Mouse (Mus musculus) thymus, adult 18-20 months (tissue): ENCODE results near the gene Hp.

Source experiments
- DNase-seq, 2 experiments: peaks; one replicate each; pipeline ENCODE4 v3.0.0; 2022; ENCODE audit warnings: mixed read lengths in 2 of 2

Gene Hp

DNA sequence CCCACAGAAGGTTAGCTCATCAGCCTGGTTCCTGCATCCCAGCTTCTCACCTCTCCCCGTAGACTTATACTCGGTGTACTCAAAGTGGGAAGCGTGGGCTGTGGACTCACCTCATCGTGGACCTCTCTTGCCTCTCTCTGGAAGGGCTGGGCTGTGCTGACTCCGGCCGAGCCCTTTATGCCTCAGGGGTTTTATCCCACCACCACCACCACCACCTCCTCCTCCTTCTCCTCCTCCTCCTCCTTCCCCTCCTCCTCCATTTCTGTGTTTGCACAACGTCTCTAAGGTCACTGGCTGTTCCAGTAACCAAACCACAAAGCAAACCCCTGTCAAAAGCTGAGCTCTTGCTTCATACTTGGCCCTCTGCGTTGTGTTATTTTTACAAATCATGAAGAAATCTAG, at the start of gene Hp:
Gene Hp, minus strand, starts transcription at position 273 of the 402 bp plus-strand sequence.
- DNase-seq, result no peak

GRCm38 (mm10) chr8:109628638-109629037, 49.7 kb upstream of the Hp start:
- no peak for DNase-seq

DNA sequence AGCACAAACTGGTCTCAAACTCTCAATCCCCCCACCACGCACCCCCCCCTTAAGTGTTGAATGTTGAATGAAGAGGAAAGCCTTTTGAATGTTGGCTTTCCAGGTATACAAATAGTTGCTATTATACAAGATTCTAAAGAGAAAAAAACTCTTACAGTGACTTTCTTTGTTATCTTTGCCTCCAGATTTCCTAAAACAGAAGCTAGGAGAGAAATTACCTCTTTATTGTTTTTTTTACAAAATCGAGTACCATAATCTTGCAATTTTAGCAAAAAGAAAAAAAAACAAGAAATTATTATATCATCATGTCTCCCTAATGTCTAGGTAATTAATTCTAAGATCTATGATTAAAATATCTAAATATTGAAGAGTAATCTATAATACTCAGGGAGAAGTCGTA, 36.6 kb upstream of the Hp start:
- DNase-seq, result no peak

- DNase-seq, result no peak
Observed at GRCm38 (mm10) chr8:109614243-109615210, 35.6 kb upstream of the Hp start, which contains the start of gene Pkd1l3. Gene Pkd1l3, plus strand, starts transcription at chr8:109614517.

GRCm38 (mm10) chr8:109609153-109609502, 30.2 kb upstream of the Hp start:
- no peak for DNase-seq

- DNase-seq, result peak; percentile 96 to 98
Observed at GRCm38 (mm10) chr8:109608271-109609152, 29.5 kb upstream of the Hp start, which contains the start of gene Dhodh. Gene Dhodh, minus strand, starts transcription at chr8:109608673.

GRCm38 (mm10) chr8:109607650-109608049, 28.7 kb upstream of the Hp start:
- DNase-seq, result no peak

GRCm38 (mm10) chr8:109606725-109607124, 27.8 kb upstream of the Hp start:
- no peak for DNase-seq

DNA sequence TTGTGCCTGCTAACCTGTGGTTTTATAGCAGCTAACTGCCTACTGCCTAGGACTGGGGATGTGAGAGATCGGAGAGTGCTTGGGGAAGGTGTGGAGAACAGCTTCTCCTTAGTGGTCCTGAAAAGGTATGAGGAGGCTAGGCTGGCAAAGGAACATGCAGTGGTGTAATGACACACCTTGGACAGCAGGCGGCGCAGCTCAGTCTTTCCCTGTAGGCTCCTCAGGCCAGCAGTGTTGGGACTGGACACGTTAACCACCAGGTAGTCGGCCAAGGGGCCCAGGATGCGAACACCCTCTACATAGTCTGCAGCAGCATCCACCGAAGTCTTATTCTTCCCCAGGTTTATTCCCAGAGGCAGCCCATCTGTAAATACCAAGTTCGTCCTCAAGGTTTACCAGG, 16.9 kb upstream of the Hp start:
- peak; percentile 16 to 25 for DNase-seq

GRCm38 (mm10) chr8:109593117-109593788, 14.3 kb upstream of the Hp start:
- no peak for DNase-seq

DNA sequence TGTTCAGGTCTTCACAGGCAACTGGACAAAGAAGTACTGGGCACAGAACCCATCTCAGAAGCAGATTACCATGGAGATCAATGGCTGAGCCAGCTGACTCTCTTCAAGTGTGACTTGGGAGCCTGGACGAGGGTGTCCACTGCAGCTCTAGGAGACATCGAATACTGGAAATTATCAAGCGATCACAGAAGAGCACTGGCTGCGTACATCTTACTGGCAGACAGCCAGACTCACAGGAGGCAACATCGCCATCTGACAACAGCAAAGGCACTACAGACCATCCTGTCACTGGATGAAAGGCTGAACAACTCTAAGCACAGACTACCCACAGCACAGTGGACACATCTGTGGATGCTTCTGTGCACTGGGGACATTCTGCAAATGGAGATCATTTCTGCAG, 13.2 kb upstream of the Hp start:
- DNase-seq, result no peak

DNA sequence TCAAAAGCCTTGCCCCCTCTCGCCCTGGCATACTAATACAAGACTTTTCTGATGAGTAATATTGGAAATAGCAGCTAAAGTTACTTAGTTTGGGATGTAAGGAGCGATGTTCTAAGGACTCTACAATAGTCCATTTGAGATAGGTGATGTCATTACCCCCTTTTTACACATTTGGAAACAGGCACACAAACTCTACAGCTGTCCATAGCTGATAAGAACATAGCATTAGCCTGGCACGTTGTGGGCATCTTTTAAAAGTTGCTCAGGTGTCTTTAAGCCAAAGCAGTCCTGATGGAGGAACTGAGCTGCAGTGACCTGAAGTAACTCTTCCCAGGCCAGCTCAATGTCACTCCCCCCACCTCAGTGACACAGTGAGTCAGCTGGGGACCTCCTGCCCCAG, 12.4 kb upstream of the Hp start:
- no peak for DNase-seq

DNA sequence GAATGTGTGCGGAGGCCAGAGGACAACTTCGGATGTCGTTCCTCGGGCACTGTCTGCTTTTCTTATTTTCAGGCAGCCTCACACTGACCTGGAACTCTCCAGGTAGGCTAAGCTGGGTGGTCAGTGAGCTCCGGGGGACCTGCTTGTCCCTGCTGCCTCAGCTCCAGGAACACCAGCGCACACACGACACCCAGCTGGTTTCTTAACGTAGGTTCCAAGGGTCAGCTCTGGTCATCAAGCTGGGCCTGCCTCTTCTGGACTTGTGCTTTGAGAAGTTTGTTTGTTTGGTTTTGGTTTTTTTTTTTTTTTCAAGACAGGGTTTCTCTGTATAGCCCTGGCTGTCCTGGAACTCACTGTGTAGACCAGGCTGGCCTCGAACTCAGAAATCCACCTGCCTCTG, 11.9 kb upstream of the Hp start:
- no peak for DNase-seq

GRCm38 (mm10) chr8:109586972-109587504, 8.1 kb upstream of the Hp start:
- no peak for DNase-seq

- DNase-seq, result no peak
Observed at GRCm38 (mm10) chr8:109585652-109586051, 6.7 kb upstream of the Hp start.

DNA sequence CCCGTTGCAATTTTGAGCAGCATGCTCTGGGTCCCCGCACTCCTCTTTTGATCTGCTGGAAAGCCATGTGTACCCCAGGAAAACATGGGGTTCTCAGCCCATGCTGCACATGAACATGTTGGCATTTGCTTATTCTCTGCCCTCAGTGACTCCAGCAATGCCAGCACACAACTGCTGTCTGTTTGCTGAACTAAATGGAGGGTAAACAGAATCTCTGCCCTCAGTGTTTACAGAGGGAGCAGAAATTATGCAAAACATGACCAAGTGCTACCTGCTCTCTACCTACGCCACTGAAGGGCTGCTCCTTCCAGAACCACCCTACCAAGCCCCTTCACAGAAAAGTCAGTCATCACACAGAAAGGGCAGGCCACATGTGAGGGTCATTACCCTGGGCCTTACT, 5.9 kb upstream of the Hp start:
- DNase-seq, result no peak

DNA sequence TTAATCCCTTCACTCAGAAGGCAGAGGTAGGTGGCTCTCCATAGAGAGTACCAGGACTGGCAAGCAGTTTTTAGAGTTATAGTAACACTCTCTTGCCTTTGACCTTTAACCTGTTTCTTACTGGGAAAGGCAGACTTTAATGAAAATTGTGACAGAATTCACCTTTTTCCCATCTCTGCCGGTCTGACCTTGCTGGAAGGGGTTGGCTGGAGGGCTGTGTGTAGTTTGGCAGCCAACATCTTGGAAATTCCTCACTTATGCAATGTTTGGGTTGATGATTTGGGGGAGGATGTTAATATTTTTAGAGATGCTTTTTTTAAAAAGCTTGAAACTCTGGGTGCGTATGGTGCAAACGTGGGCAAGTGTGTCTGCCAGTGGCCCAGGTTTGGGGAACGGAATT, 5.3 kb upstream of the Hp start:
- no peak for DNase-seq

DNA sequence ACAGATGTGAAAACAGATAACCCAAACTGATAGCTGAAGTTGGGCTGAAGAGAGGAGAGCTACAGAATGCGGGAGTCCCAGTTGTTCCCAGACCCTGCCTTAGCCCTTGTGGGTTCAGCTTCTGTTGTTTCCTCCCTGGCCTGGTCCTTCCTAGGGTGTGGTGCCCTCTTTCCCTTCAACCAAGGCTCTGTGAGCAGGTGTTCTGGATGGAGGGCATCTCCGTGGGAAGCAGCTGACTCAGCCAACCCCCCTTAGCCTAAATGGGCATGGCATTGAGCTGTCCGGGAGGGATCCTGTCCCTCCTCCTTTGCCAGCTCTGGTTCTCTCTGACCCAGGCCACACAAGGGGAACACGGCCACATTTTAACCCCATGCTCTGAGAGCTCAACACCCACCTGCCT, 2.7 kb downstream of the Hp start:
- DNase-seq, result no peak

DNA sequence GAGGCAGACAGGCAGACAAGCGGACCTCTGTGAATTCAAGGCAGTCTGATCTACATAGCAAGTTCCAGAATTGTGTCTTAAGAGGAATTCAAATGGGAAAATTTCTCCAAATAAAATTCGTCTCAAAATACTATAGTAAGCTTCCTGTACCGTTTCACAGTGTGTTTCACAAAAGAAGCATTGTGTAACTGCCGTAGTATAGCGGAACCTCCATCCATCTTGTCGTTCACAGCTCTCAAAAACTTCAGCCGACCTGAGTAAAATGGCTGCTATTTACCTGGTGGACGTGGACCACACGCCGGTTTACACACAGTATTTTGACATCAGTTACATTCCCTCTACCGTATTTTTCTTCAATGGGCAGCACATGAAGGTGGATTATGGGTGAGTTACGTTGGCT, 7.8 kb downstream of the Hp start:
- no peak for DNase-seq

DNA sequence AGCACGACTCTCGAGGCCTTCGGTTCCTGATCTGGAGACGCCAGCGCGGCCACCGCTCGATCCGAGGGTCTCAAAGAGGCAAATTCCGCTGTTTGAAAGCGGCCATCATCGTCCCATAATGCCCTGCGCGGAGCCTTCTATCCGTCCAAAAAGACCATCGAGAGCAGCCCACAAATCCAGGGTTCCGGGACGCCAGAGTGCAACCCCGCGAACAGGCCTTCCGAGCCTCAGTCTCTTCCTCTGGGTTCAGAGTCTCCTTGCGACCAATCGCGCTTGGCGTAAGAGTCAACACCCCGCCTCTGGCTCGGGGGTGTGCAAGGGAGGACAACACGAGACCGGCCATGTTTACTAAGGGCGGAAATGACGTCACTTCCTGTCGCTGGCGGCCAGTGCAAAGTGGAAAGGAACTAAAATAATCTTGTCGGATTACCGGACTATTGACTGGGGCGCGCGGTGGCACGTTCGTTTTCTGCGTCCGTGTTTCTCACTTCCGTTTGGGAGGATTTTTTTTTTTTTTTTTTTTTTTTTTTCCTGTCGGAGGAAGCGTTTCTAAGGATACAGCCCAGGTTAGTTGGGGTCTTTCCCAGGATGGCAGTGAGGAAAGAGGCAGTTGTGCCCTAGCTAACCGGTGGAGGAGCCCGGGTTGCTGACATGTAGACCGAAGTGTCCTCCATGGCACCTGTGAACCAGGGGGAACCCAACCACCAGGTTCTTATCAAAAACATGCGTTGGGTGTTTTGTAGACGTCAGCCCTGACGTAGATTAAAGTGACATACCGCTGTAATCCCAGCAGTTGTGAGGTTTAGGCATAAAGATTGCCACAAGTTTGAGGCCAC, 13.3 kb downstream of the Hp start, which contains the start of the genes Dhx38 and Txnl4b:
Gene Dhx38, minus strand, starts transcription at position 364 of the 836 bp plus-strand sequence.
Gene Txnl4b, plus strand, starts transcription at position 395 of the 836 bp plus-strand sequence.
- peak; percentile 97 to 99 for DNase-seq

GRCm38 (mm10) chr8:109564766-109565165, 14.2 kb downstream of the Hp start:
- no peak for DNase-seq

- DNase-seq, result no peak
Observed at GRCm38 (mm10) chr8:109563881-109564280, 15.1 kb downstream of the Hp start.
